Mouse (Mus musculus) layer of hippocampus, adult 18-20 months (tissue): ENCODE measurements around the gene Tgif2. TPM values are rescaled to one million over a fixed set of nuclear protein-coding genes. Genes with fewer than 3 reads are reported as not detected.
"Not testable (repeated sequence)": the region's sequence is repeated elsewhere in the genome, so short reads cannot be mapped to it uniquely, and the experiment has no call there.

Experiments used
- DNase-seq, 2 experiments: peaks; one replicate each; pipeline ENCODE4 v3.0.0; 2022; ENCODE audit warnings: low spot score in 2 of 2
- total RNA-seq, 2 experiments: library from RNA; stranded (reverse); gene quantifications; 2 replicates each; pipeline ENCODE4 v1.2.3; 2021

Gene Tgif2
- total RNA-seq, 2 experiments from 2014 or later: 0.56 to 1.1 TPM

GRCm38 (mm10) chr2:156873629-156874028 lies 33.8 kb downstream of the Tgif2 start:
- peak; percentile 33 to 43 for DNase-seq

GRCm38 (mm10) chr2:156874047-156874759 lies 34.4 kb downstream of the Tgif2 start:
- no peak for DNase-seq

GRCm38 (mm10) chr2:156874760-156875510 lies 35.1 kb downstream of the Tgif2 start:
- no peak for DNase-seq

GRCm38 (mm10) chr2:156877726-156878125 lies 37.9 kb downstream of the Tgif2 start:
- DNase-seq: no peak

GRCm38 (mm10) chr2:156879541-156879940 lies 39.7 kb downstream of the Tgif2 start:
- DNase-seq: no peak

- DNase-seq: no peak
These were observed 42.7 kb downstream of the Tgif2 start for GRCm38 (mm10) chr2:156882431-156883001.

GRCm38 (mm10) chr2:156884396-156885211 lies 44.8 kb downstream of the Tgif2 start:
- DNase-seq: no peak

GRCm38 (mm10) chr2:156885666-156886065 lies 45.9 kb downstream of the Tgif2 start:
- not testable (repeated sequence) for DNase-seq

- no peak for DNase-seq
These were observed 46.4 kb downstream of the Tgif2 start for GRCm38 (mm10) chr2:156886084-156886631.

- no peak for DNase-seq
These were observed 47.2 kb downstream of the Tgif2 start, which contains the start of gene Sla2 for GRCm38 (mm10) chr2:156887017-156887416. Sla2 (minus strand) TSS chr2:156887192.

GRCm38 (mm10) chr2:156888490-156888889 lies 48.7 kb downstream of the Tgif2 start:
- no peak for DNase-seq

- DNase-seq: no peak
These were observed 52.4 kb downstream of the Tgif2 start for GRCm38 (mm10) chr2:156892240-156892639.

- DNase-seq: no peak
These were observed 53.0 kb downstream of the Tgif2 start for GRCm38 (mm10) chr2:156892821-156893220.

GRCm38 (mm10) chr2:156894496-156895265 lies 54.9 kb downstream of the Tgif2 start:
- DNase-seq: no peak

- DNase-seq: no peak
These were observed 56.6 kb downstream of the Tgif2 start for GRCm38 (mm10) chr2:156896384-156896914.

- peak in 1 of 2 experiments; percentile 65 for DNase-seq
These were observed 57.2 kb downstream of the Tgif2 start for GRCm38 (mm10) chr2:156897034-156897433.

GRCm38 (mm10) chr2:156898374-156898773 lies 58.6 kb downstream of the Tgif2 start:
- no peak for DNase-seq

- DNase-seq: no peak
These were observed 59.4 kb downstream of the Tgif2 start for GRCm38 (mm10) chr2:156899184-156899583.

- DNase-seq: no peak
These were observed 61.5 kb downstream of the Tgif2 start for GRCm38 (mm10) chr2:156901344-156901743.

- no peak for DNase-seq
These were observed 62.1 kb downstream of the Tgif2 start for GRCm38 (mm10) chr2:156901883-156902282.
